Mouse (Mus musculus) cerebellum, postnatal 10 days (tissue): ENCODE results near the gene Tagap1.
"Not testable (repeated sequence)": the region's sequence is repeated elsewhere in the genome, so short reads cannot be mapped to it uniquely, and the experiment has no call there.

Source experiments
- DNase-seq, 2 experiments: peaks; one replicate each; pipeline ENCODE4 v3.0.0; 2021; ENCODE audit warnings: mixed read lengths in 2 of 2

The Tagap1 gene

GRCm38 (mm10) chr17:6960776-6961175, at the start of gene Tagap1:
Gene Tagap1, minus strand, starts transcription at chr17:6961156.
- DNase-seq, result peak; percentile 55 to 62

GRCm38 (mm10) chr17:7009901-7010300, 48.9 kb upstream of the Tagap1 start:
- DNase-seq, result not testable (repeated sequence)

GRCm38 (mm10) chr17:7009440-7009839, 48.5 kb upstream of the Tagap1 start:
- not testable (repeated sequence) for DNase-seq

GRCm38 (mm10) chr17:7008885-7009284, 47.9 kb upstream of the Tagap1 start:
- not testable (repeated sequence) for DNase-seq

- not testable (repeated sequence) for DNase-seq
Observed at GRCm38 (mm10) chr17:7005646-7006045, 44.7 kb upstream of the Tagap1 start.

GRCm38 (mm10) chr17:7003392-7003791, 42.4 kb upstream of the Tagap1 start:
- DNase-seq, result not testable (repeated sequence)

- peak in 1 of 2 experiments; percentile 31 for DNase-seq
Observed at GRCm38 (mm10) chr17:7001790-7002585, 41.0 kb upstream of the Tagap1 start.

- not testable (repeated sequence) for DNase-seq
Observed at GRCm38 (mm10) chr17:6997778-6998490, 37.0 kb upstream of the Tagap1 start.

- DNase-seq, result not testable (repeated sequence)
Observed at GRCm38 (mm10) chr17:6996826-6997225, 35.9 kb upstream of the Tagap1 start.

- DNase-seq, result not testable (repeated sequence)
Observed at GRCm38 (mm10) chr17:6995504-6995903, 34.5 kb upstream of the Tagap1 start.

GRCm38 (mm10) chr17:6986118-6986517, 25.2 kb upstream of the Tagap1 start:
- not testable (repeated sequence) for DNase-seq

GRCm38 (mm10) chr17:6980144-6980543, 19.2 kb upstream of the Tagap1 start:
- DNase-seq, result not testable (repeated sequence)

GRCm38 (mm10) chr17:6979380-6979779, 18.4 kb upstream of the Tagap1 start:
- not testable (repeated sequence) for DNase-seq

- peak; percentile 58 to 63 for DNase-seq
Observed at GRCm38 (mm10) chr17:6978287-6979248, 17.6 kb upstream of the Tagap1 start, which contains the start of gene Gm49721. Gene Gm49721, plus strand, starts transcription at chr17:6978904.

GRCm38 (mm10) chr17:6974985-6975384, 14.0 kb upstream of the Tagap1 start:
- DNase-seq, result not testable (repeated sequence)

GRCm38 (mm10) chr17:6972836-6973396, 12.0 kb upstream of the Tagap1 start:
- not testable (repeated sequence) for DNase-seq

- not testable (repeated sequence) for DNase-seq
Observed at GRCm38 (mm10) chr17:6971238-6971637, 10.3 kb upstream of the Tagap1 start.

GRCm38 (mm10) chr17:6970334-6970733, 9.4 kb upstream of the Tagap1 start, which contains the start of gene Rnaset2b:
Gene Rnaset2b, plus strand, starts transcription at chr17:6970634.
- DNase-seq, result not testable (repeated sequence)

- DNase-seq, result not testable (repeated sequence)
Observed at GRCm38 (mm10) chr17:6967673-6968072, 6.7 kb upstream of the Tagap1 start.

- DNase-seq, result peak; percentile 45 to 52
Observed at GRCm38 (mm10) chr17:6965364-6965763, 4.4 kb upstream of the Tagap1 start.

GRCm38 (mm10) chr17:6962936-6963335, 2.0 kb upstream of the Tagap1 start:
- peak; percentile 46 to 51 for DNase-seq

GRCm38 (mm10) chr17:6962339-6962738, 1.4 kb upstream of the Tagap1 start:
- DNase-seq, result peak in 1 of 2 experiments; percentile 15
